Mouse (Mus musculus) splenic B cell, adult 2 months (primary cell): ENCODE measurements at regions not wholly inside any gene's neighbourhood (a gene's known extent, or its start where the extent isn't known, plus 50 kb on each side); places are given as distances from the start of the nearest gene placed in this dataset.

Experiments used
- DNase-seq: peaks from one replicate; pipeline ENCODE4 v3.0.0-alpha.2; 2011; ENCODE audit warnings: low read depth, low spot score
- H3K27me3 ChIP-seq: 2 replicates; pipeline ENCODE4 v1.6.1; 2012; ENCODE audit warnings: mild to moderate bottlenecking, low read length, moderate library complexity, mixed read lengths; ENCODE audit not compliant: control insufficient read depth, poor library complexity, insufficient read depth, severe bottlenecking
- H3K36me3 ChIP-seq: 2 replicates; pipeline ENCODE4 v1.6.1; 2012; ENCODE audit warnings: mild to moderate bottlenecking, low read length, moderate library complexity, mixed read lengths; ENCODE audit not compliant: control insufficient read depth, poor library complexity, insufficient read depth, severe bottlenecking

DNA sequence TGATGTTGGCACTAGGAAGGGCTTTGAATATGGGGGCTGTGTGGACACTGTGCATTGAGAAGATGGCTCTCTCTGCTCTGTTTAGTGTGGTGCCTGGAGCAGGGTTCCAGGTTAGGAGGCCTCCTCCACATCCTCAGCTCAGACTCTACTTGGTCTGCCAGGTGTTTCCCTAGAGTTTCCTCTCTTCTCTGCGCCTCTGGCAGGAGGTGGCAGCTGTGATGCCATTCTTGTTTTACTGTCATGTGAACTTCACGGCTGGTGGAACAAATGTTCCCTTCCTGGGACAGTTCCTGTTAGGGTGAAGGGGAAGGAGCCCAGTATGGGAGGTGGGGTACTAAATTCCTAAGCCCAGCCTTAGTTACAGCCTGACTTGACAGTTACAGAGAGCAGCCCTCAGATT is 181.8 kb downstream of the Bcl11a start:
- DNase-seq: no peak

DNA sequence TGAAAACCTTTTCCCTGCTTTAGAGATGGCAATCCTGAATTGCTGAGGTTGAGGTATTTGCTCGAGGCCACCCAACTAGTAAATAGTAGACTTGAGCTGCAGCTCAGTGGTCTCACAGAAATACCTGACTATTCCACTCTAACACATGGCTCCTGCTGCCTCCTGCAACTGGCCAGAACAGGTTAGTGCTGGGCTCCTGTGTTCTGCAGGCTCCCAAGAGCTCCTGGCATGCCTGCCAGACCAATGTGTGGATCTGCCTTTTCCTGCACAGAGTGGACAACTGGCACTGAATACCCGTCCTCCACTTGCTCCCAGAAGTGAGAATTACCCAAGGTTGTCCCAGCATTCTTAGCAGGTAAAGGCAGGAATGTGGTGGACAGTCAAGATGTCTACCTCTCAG is 191.2 kb downstream of the Bcl11a start:
- no peaks in the 10 kb centered on the region for H3K27me3 ChIP-seq
- H3K36me3 ChIP-seq: no peaks in the 10 kb centered on the region; the same call in 1 of the 2 replicates
- DNase-seq: no peak

More for the DNA sequence above, 181.8 kb downstream of the Bcl11a start:
- H3K36me3 ChIP-seq: peaks cover 1% of the 10 kb centered on the region; the same call in 1 of the 2 replicates
- H3K27me3 ChIP-seq: no peaks in the 10 kb centered on the region

DNA sequence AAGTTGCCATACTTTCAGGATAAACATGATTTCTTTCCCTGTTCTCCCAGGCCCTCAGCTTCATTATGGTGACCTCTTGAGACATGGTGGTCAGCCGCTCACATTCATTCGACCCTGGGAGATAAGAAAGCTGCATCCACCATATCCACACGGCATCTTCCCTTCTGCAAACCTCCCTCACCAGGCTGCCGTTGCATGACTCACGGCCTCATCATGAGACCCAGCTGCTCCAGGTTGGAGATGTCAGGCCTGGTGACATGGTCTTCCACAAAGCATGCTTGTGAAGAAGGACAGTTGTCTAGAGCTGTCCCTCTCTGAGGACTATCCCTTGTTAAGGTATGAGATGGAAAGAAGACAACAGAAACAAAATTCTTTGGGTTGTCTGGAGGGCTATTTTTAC is 203.8 kb downstream of the Bcl11a start:
- DNase-seq: no peak
- H3K27me3 ChIP-seq: no peaks in the 10 kb centered on the region
- H3K36me3 ChIP-seq: no peaks in the 10 kb centered on the region

DNA sequence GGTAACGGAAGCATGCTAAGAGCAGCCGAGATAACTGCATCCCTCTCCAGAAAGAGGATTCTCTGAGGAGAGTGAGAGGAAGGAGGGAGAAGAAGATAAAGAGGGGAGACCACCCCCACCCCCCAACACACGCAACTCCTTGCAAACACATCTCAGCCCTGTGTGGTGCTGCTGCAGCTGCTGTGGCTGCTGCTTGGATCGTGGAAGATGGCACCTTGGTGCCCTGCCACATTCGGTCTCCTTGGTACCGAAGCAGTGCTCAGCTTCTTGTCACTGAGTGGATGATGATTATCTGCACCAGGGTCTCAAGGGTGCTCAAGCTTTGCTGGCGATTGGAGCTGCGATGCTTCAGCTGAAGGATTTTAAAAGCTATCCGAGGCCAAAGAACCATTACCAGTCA is 204.7 kb downstream of the Bcl11a start:
- no peak for DNase-seq
- H3K36me3 ChIP-seq: no peaks in the 10 kb centered on the region

GRCm38 (mm10) chr11:24286129-24287108 is 208.6 kb downstream of the Bcl11a start:
- Histone ChIP-seq H3K27me3 (no peaks in the 10 kb centered on the region), H3K36me3 (no peaks in the 10 kb centered on the region)
- no peak for DNase-seq

More for the DNA sequence above, 204.7 kb downstream of the Bcl11a start:
- no peaks in the 10 kb centered on the region for H3K27me3 ChIP-seq

- no peaks in the 10 kb centered on the region for H3K36me3 ChIP-seq
- H3K27me3 ChIP-seq: no peaks in the 10 kb centered on the region
- DNase-seq: no peak
Measured at GRCm38 (mm10) chr11:24293209-24293608, 215.4 kb downstream of the Bcl11a start.

DNA sequence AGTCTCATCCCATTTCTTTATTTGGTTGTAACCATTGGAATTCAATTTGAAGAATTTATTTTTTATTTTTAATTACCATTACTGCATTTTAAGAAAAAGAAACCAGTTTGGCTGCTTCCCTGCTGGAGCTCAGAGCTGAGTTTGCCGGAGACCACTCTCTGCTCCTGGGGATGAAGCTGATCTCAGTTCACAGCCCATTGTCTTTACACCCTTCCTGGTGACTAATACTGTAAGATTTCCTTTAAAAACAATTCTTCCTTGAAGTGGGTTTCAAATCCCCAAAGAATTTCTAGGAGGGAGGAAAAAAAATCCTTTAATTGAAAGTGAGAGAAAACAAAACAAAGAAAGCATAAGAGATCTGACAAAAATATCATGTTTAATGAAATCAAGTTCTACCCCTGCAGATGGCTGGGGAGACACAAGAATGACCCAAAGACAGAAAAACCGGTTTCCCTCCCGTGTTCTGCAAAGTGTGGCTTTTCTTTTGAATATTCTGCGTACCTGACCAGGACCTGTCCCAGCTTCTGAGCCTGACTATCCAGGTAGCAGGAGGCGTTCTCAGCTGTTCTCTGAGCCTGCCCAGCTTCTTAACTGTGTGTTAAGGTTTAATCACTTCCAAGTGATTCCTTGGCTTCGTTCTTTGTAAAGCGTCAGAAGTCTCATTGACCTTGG is 216.1 kb downstream of the Bcl11a start:
- no peak for DNase-seq
- Histone ChIP-seq H3K36me3 (no peaks in the 10 kb centered on the region), H3K27me3 (no peaks in the 10 kb centered on the region)

DNA sequence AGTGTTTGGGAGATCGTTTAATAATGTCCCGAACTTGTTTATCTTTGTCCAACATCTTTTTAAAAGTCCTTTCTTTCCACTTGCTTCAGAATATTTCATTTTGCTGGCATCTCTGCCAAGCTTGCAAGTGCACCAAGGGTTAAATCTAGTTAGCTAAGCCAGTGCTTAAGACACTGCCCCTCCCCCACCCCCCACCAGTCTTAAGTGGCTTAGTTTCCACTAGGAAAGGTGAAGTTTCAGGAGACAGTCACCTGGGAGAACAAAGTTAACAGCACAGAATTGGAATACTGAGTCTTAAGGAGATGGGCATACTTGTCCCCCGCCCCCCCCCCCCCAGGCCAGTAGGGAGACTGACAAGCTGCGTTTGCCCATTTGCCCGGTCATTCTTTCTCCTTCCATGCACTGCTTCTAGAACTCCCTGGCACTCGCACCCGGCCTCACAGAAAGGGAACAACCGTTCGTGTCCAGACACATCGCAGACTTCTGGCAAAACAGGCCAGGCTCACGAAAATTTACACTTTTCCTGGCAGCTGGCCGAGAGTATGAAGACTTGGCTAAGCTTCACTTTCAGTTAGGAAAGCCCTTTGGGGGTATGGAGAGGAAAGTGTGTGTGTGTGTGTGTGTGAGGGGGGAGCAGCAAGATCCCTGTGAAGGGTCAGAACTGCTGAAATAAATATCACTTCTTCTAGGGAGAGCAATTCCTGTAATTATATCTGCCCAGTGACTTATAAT is 219.2 kb downstream of the Bcl11a start:
- DNase-seq: no peak
- Histone ChIP-seq H3K27me3 (no peaks in the 10 kb centered on the region), H3K36me3 (no peaks in the 10 kb centered on the region)

- Histone ChIP-seq H3K27me3 (no peaks in the 10 kb centered on the region), H3K36me3 (no peaks in the 10 kb centered on the region)
- DNase-seq: peak; percentile 21
Measured at GRCm38 (mm10) chr11:24297763-24298162, 219.9 kb downstream of the Bcl11a start.

DNA sequence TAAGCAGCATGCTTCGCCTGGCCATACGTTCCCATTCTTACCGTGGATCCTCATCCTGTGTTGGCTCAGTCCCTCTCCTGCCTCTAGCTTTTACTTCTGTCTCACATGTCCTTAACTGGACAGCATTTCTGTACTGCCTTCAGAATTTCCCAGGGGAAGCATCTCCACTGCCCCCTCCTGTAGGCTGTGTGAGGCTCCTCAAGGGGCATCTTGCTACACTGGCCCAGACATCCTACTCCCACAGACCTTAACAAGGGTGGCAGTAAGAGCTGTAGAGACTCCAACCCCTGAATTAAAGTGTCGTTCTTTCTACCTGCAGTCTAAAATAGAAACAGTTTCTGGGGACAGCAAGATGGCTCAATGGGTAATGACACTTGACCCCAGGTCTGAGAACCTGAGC is 222.5 kb downstream of the Bcl11a start:
- H3K27me3 ChIP-seq: no peaks in the 10 kb centered on the region
- no peaks in the 10 kb centered on the region for H3K36me3 ChIP-seq
- DNase-seq: no peak

GRCm38 (mm10) chr11:24301201-24301600 is 223.3 kb downstream of the Bcl11a start:
- DNase-seq: no peak
- H3K27me3 ChIP-seq: no peaks in the 10 kb centered on the region
- H3K36me3 ChIP-seq: no peaks in the 10 kb centered on the region

GRCm38 (mm10) chr11:24305145-24305553 is 227.3 kb downstream of the Bcl11a start:
- Histone ChIP-seq H3K27me3 (no peaks in the 10 kb centered on the region), H3K36me3 (no peaks in the 10 kb centered on the region)
- DNase-seq: peak; percentile 31

GRCm38 (mm10) chr11:24305691-24306090 is 227.8 kb downstream of the Bcl11a start:
- no peaks in the 10 kb centered on the region for H3K27me3 ChIP-seq
- no peaks in the 10 kb centered on the region for H3K36me3 ChIP-seq

DNA sequence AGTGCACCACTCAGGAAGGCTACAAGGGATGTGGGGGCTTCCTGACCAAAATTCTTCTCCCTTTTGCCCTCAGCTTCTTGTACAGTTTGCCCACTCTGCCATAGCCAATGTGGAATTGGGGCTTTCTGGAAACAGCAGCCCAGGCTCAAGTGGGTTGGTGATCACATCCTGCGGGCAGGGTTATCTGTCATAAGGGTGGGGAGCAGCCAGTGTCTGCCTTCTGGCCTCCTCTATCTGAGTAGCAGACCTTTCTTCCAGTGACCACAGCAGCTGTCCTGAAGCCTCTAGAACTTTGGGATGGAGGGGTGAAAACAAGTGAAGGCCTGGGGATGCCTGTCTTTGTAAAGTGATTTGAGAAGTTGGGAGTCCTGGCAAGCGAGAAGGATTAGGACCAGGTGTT is 228.2 kb downstream of the Bcl11a start:
- H3K27me3 ChIP-seq: no peaks in the 10 kb centered on the region
- DNase-seq: no peak
- H3K36me3 ChIP-seq: no peaks in the 10 kb centered on the region

More at GRCm38 (mm10) chr11:24305691-24306090, 227.8 kb downstream of the Bcl11a start:
- peak; percentile 12 for DNase-seq
